Mouse (Mus musculus) heart, postnatal 4 days (tissue): Measurements from ENCODE around the gene Alyref. TPM values are rescaled to one million over a fixed set of nuclear protein-coding genes. Genes with fewer than 3 reads are reported as not detected.
"Not testable (repeated sequence)": the region's sequence is repeated elsewhere in the genome, so short reads cannot be mapped to it uniquely, and the experiment has no call there.

Experiments used
- DNase-seq: peaks from one replicate; pipeline ENCODE4 v3.0.0; 2021
- total RNA-seq, 2 experiments: library from RNA; stranded (reverse); gene quantifications; 2 replicates each; pipeline ENCODE4 v1.2.3; 2021

Alyref gene
- total RNA-seq, 2 experiments from 2014 or later: 134 TPM

DNA sequence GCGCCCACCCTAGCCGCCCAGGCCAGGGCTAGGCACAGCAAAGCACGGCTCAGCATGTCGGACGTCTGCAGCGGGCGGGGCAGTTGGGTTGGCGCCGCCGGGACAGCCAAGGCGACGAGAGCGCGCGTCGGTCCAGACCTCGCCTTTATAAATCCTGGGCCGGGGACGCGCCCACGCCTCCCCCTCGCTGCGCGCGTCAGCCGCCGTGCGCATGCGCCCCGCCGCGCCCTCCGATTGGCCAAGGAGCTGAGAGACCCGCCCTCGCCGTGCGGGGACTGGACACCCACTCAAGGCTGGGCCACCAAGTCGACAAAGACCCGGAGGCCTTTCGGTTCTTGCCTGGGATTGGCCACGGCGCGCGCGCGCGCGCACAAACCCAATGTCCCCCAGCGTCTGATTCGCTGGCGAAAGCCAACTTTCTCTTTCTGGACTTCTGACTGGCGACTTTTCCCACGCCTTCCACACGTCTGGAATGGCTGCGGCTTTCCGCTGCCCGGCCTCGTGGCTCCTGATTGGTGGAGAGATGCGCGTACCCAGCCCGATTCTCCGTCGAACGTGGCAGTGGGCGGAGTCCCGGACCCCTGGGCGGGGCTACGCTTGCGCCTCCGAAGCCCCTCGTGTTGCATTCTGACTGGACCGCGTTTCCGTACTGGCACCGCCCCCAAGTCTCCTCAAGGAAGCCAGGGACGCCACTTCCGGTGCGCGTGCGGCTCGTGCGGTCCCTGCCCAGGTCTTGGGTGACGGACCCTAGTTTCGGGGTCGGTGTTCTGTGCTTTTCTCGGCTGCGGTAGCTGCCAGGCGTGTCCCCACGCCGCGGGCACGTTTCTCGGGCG, 25.2 kb downstream of the Alyref start, which contains the start of gene P4hb:
Gene P4hb, minus strand, starts transcription at position 502 of the 833 bp plus-strand sequence.
- peak; percentile 100 for DNase-seq

DNA sequence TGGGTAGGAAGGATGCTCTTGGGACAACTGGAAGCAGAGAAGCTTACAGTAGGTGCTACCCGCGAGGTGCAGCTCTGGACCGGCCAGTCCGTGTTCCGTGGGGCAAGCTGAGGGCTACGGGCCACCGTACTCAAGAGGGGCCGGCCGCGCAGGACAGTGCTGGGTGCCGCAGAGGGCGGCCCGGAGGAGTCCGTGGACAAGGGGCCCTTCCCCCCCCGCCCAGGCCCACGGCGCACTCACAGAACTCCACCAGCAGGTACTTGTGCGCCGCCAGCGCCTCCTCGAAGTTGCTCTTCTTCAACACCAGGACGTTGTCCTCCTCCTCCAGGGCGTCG, 25.8 kb downstream of the Alyref start:
- DNase-seq: no peak

- DNase-seq: no peak
Observed at GRCm38 (mm10) chr11:120571754-120572416, 26.3 kb downstream of the Alyref start.

DNA sequence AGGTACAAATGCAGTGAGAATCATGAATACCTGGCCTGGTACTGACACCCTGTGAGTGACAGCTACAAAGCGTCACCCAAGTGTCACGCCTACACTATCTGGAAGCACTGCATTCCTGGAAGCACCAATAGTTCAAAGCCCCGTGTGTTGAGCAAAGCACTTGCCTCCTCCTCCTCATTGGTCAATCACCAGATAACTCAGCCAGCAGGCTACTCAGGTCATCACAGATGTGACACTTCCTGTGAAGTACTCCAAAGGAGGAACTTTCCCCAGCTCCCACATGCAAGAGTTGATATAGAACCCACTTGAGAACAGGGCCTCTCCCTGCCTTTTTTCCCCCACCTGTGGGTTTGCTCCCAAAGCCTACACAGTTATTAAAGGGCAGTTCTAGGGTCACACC, 27.0 kb downstream of the Alyref start:
- no peak for DNase-seq

GRCm38 (mm10) chr11:120568324-120568723, 29.8 kb downstream of the Alyref start:
- no peak for DNase-seq

- DNase-seq: no peak
Observed at GRCm38 (mm10) chr11:120565114-120565513, 33.1 kb downstream of the Alyref start.

DNA sequence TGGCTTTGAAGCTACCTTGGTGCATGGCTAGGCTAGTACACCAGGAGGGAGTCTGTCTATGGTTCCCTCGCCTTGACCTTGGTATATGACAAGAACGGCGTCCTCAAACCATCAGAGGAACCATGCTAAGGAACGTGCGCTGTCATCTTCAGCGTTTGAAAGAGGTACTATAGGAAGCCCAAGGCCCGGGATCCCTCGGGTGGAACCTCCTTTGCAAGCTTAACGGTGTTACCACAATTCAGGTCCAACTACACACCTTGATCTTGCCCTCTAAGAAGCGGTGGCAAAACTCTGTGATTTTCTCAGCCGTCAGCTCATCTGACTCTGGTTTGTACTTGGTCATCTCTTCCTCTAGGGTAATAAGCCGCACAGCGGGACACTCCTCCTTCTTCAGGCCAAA, 35.2 kb downstream of the Alyref start:
- DNase-seq: no peak

DNA sequence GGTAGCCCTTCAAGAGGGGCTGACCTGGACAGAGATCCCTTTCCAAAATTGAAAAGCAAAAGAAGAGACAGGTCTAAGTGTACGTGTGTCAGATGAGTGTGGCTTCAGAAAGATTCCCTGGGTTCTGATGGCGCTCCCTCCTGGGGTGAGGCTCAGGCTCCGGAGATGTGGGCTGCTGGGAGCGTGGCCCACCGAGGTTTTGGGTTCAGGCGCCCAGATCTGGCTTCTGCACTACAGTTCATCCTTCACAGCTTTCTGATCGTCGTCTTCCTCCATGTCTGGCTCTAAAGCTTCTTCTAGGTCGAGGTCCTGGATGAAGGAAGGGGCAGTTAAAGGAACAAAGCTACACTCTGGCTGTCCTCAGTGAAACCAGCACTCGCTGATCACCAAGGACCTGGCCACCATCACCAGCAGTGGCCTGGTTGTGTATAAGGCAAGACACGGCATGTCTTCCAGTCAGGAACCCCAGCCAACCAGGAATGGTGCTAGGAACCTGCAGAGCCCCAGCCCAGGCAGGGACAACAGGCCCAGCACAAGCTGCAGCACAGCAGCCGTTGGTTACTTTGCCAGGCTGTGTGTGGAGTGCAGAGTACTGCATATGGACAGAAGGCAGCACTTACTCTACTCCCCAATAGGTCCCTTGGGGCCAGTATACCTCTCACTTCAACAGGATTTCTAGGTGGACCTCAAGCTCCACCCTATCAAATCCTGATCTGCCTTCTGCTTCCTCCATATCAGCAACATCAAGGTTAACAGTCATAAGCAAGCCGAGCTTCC, 37.0 kb downstream of the Alyref start:
- no peak for DNase-seq

- DNase-seq: not testable (repeated sequence)
Observed at GRCm38 (mm10) chr11:120558843-120559242, 39.3 kb downstream of the Alyref start.

- no peak for DNase-seq
Observed at GRCm38 (mm10) chr11:120555260-120555659, 42.9 kb downstream of the Alyref start.

- DNase-seq: peak; percentile 47
Observed at GRCm38 (mm10) chr11:120554834-120555233, 43.3 kb downstream of the Alyref start.

DNA sequence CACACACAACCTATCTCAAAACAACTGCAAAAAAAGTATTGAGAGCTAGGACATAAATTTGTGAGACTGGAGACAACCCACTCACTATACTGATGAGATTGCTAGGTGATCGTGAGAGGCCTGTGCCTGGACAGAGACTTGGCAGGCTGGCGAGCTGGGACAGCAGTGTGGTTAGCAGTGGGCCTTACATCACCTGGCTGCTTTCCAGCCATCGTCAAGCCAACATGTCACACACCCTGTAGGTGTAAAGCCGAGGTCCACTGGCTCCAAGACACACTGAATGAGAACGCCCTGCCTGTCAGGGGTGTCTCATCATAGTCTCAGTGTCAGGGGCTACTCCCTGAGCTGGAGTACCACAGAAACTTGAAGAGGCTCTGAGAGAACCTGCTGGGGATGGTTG, 45.4 kb downstream of the Alyref start:
- DNase-seq: no peak

DNA sequence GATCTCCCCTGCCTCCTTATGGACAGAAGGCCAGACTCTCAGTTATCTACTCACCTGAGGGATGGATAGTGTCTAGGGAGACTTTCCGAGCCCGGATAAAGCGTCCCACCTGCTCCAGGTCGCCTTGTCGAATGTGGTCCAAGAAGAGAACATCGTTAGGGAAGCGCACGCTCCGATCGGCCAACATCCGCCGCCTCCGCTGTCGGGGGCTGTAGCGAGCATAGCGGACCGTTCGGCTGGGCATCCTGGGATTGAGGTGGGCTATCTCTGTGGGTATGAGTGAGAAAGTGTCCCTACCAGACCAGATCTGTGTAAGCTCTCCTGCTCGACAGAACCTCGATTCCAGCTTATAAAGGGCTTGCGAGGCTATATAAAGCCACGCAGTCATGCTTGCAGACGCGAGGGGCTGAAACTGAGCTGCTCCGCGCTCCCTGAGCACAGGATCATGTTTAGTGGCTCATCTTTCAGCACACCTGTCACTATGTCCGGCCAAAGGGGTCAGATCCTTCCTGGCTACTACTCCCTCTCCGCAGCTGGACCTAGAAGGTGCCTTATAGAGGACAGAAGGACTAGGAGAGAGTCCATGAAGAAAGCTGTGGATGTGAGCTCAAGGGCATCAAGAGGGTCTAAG, 47.2 kb downstream of the Alyref start, which contains the start of gene Ppp1r27:
Gene Ppp1r27, minus strand, starts transcription at position 323 of the 631 bp plus-strand sequence.
- DNase-seq: no peak

DNA sequence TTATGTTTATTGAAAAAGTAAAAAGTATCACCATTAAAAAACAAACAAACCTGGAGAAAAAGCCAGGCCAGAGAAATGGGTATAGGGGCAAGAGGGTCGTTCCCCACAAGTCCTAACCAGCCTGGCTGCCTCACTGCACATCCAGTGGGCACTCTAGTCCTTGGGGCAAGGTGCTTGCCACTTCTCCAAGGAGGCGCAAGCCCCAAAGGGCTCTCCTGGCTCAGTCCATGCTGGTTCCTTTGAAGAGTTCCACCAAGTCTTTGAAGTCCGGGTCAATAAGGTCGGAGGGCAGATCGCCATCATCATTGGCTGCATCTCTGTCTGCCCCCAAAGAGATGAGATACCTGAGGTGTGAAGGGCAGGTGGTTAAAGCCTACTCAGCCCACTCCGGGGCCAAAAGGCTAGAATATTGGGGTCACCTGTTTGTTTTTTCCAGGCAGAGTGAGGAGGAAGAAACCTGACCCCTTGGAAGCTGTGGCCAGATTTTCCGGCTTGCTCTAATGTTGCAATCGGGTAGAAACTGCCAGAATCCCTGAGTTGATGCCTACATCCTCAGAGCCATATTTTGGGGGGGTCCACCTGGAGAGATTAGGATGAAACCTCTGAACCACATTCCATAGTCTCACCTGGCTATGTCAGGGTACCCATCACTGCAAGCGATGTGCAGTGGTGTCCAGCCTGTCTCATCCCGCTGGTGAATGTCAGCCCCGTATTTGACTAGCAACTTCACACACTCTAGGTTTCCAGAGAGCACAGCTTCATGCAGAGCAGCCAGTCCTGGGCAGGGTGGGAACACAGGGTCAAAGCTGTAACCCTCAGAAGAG, 48.0 kb downstream of the Alyref start:
- DNase-seq: no peak

GRCm38 (mm10) chr11:120549168-120549945, 48.8 kb downstream of the Alyref start, which contains the start of gene Mcrip1:
Mcrip1 (minus strand) TSS chr11:120549727.
- peak; percentile 96 for DNase-seq

DNA sequence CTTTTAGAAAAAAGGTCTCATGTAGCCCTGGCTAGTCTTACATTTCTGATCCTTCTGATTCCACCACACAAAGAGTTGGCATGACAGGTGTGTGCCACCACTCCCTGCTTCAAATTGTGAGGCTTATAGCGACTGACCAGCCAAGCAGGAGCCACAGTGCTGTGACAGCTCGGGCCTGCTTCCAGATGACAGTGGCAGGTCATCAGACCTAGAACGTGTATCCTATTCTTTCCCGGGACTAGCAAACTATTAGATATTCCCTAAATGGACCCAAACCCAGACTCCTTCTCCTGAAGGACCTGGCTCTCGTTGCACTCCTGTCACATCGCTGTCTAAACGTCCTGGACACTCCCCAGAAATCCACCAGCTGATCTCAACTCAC, 49.4 kb downstream of the Alyref start:
- DNase-seq: no peak

GRCm38 (mm10) chr11:120548214-120548613, 50.0 kb downstream of the Alyref start:
- DNase-seq: no peak

GRCm38 (mm10) chr11:120547469-120547868, 50.7 kb downstream of the Alyref start:
- DNase-seq: peak; percentile 48

DNA sequence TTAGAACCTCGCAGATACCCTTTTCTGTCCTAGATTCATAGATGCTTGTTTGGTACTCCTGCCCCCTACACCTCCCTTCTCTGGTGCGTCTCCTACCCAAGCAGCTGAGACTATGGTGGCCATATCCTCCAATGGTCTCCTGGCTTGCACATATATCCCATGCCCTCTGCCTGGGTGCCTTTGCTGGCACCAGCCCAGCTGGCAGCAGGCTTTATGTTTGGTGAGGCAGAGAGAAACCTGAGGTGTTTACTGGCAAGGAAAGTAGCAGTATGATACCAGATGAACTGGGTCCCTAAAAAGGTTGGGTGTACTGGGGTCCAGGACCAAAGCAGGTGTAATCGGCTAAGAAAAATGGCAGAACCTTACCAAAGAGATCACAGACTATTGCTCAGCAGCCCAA, 52.2 kb downstream of the Alyref start:
- peak; percentile 27 for DNase-seq

GRCm38 (mm10) chr11:120542376-120542775, 55.8 kb downstream of the Alyref start:
- DNase-seq: no peak
